Mouse (Mus musculus) spleen, adult 2 months (tissue): ENCODE measurements around the gene Zcwpw1.

Experiments used
- CTCF ChIP-seq: fragments of 200-500 bp; IDR thresholded peaks from 2 replicates; pipeline ENCODE4 v1.5.1; 2011; ENCODE audit warnings: mild to moderate bottlenecking, inconsistent platforms; ENCODE audit not compliant: insufficient read depth, insufficient read length, insufficient replicate concordance; ENCODE audit errors: extremely low read depth
- POLR2A ChIP-seq: fragments of 200-500 bp; IDR thresholded peaks from 2 replicates; pipeline ENCODE4 v1.6.1; 2011; ENCODE audit warnings: low read depth, low read length, inconsistent platforms

DNA sequence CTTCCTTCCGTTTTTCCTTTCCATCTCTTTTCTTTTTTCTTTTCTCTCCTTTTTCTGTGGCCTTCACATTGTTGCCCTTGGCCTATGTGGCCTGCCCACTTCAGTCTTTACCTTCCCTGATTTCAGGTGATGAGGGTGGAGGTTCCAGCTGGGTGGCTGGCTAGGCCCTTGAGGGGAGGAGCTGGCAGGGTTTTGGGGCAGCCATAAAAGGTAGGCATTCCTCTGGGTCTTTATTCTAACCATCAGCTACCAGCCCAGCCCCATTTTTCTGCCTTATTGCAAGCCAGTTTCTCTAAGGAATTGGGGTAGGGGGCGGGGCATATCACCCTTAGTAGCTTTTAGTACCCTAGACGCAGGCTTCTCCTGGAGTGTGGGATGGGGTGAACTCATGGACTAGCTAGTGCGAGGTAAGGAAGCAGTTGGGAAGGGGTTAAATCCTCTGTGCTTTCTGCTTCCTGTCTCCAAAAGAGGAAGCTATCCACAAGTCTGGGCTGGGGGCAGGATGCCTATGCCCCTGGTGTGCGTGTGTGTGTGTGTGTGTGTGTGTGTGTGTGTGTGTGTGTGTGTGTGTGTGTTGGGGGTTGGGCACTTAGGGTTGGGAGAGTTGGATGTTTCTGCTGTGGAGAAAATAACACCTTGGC lies 39.3 kb upstream of the Zcwpw1 start:
- TF ChIP-seq CTCF: no peak
- TF ChIP-seq POLR2A: no peak
